Mouse (Mus musculus) E14TG2a.4 (cell line): ENCODE measurements around the gene Nmnat2.

Source experiments
- CTCF ChIP-seq: conservative IDR thresholded peaks from 2 replicates; pipeline ENCODE4 v1.5.1; 2014; ENCODE audit warnings: low read length
- POU5F1 ChIP-seq: IDR thresholded peaks from 2 replicates; pipeline ENCODE4 v1.6.1; 2014; ENCODE audit warnings: low read length, borderline replicate concordance

GRCm38 (mm10) chr1:153128780-153129179 is 174.0 kb downstream of the Nmnat2 start:
- TF ChIP-seq CTCF: no peak
- TF ChIP-seq POU5F1: no peak
